Mouse (Mus musculus) heart, embryonic 14.5 days (tissue): ENCODE measurements at regions not wholly inside any gene's neighbourhood (a gene's known extent, or its start where the extent isn't known, plus 50 kb on each side); places are given as distances from the start of the nearest gene placed in this dataset.

Source experiments
- ATAC-seq: fragments of 200-750 bp; cut with Nextera tagmentation; 2 replicates; pipeline ENCODE4 v1.8.0; 2017; ENCODE audit warnings: low read depth, moderate TSS enrichment; ENCODE audit not compliant: insufficient number of reproducible peaks, insufficient read depth, low FRiP score
- H3K27ac ChIP-seq, 2 experiments: fragments of 200-500 bp in 1 of 2; fragments of 300-500 bp in 1 of 2; sonication (generic) in 1 of 2; replicated peaks in 1 of 2; 2 replicates each; pipeline ENCODE4 v1.5.1; 2012 to 2014; ENCODE audit warnings: low read depth in 2 of 2, low read length in 2 of 2, control low read depth in 1 of 2, mild to moderate bottlenecking in 1 of 2, mixed read lengths in 1 of 2; ENCODE audit not compliant: control insufficient read depth in 1 of 2, insufficient read depth in 1 of 2
- H3K27me3 ChIP-seq: fragments of 300-500 bp; sonication (generic); 2 replicates; pipeline ENCODE4 v1.6.1; 2014; ENCODE audit warnings: mild to moderate bottlenecking, low read length, control low read depth; ENCODE audit not compliant: control insufficient read depth, insufficient read depth
- H3K36me3 ChIP-seq: fragments of 300-500 bp; sonication (generic); 2 replicates; pipeline ENCODE4 v1.6.1; 2014; ENCODE audit warnings: mild to moderate bottlenecking, control low read depth, low read length, mixed read lengths; ENCODE audit not compliant: control insufficient read depth, insufficient read depth
- H3K4me1 ChIP-seq, 2 experiments: fragments of 200-500 bp in 1 of 2; fragments of 300-500 bp in 1 of 2; sonication (generic) in 1 of 2; 2 replicates each; pipeline ENCODE4 v1.6.1; 2012 to 2014; ENCODE audit warnings: low read length in 2 of 2, control low read depth in 1 of 2, mixed read lengths in 1 of 2; ENCODE audit not compliant: control insufficient read depth in 2 of 2, insufficient read depth in 2 of 2
- H3K4me2 ChIP-seq: fragments of 300-500 bp; sonication (generic); 2 replicates; pipeline ENCODE4 v1.6.1; 2014; ENCODE audit warnings: mild to moderate bottlenecking, low read length
- H3K4me3 ChIP-seq, 2 experiments: fragments of 200-500 bp in 1 of 2; fragments of 300-500 bp in 1 of 2; sonication (generic) in 1 of 2; 2 replicates each; pipeline ENCODE4 v1.5.1; 2012 to 2014; ENCODE audit warnings: low read length in 2 of 2, mild to moderate bottlenecking in 2 of 2, control low read depth in 1 of 2, low read depth in 1 of 2, moderate library complexity in 1 of 2; ENCODE audit not compliant: control insufficient read depth in 1 of 2, insufficient read depth in 1 of 2
- H3K9ac ChIP-seq: fragments of 300-500 bp; sonication (generic); 2 replicates; pipeline ENCODE4 v1.6.1; 2014; ENCODE audit warnings: mild to moderate bottlenecking, low read length
- H3K9me3 ChIP-seq: fragments of 300-500 bp; sonication (generic); 2 replicates; pipeline ENCODE4 v1.6.1; 2016; ENCODE audit warnings: low read length, control low read depth; ENCODE audit not compliant: control insufficient read depth
- WGBS: fragments of 180-500 bp; shearing (Covaris S2); extraction: QIAGEN DNeasy Blood & Tissue Kit; methylation state at CpG from one replicate; pipeline ENCODE4 v1.1.7; 2014; 5-methylcytosine and 5-hydroxymethylcytosine counted together

GRCm38 (mm10) chr5:148609506-148609880, 56.9 kb upstream of the Ubl3 start:
- Histone ChIP-seq H3K4me3 (no peak overlapping the region), H3K9me3 (no peaks in the 10 kb centered on the region), H3K4me2 (no peak overlapping the region), H3K27ac (no peak overlapping the region), H3K9ac (no peak overlapping the region), H3K4me1 (peaks cover 10 to 12% of the 10 kb centered on the region in 2 experiments; a peak in 3 of 4 replicates), H3K36me3 (no peaks in the 10 kb centered on the region), H3K27me3 (no peaks in the 10 kb centered on the region)
- ATAC-seq = no peak
- 67% methylated on average over 9 of the region's 9 CpGs for WGBS

- H3K36me3 ChIP-seq = no peaks in the 10 kb centered on the region
- no peak overlapping the region for H3K4me2 ChIP-seq
- H3K9ac ChIP-seq = no peak overlapping the region
- no peak for ATAC-seq
- no peak overlapping the region for H3K27ac ChIP-seq
- H3K27me3 ChIP-seq = no peaks in the 10 kb centered on the region
- WGBS = 76% methylated on average over 13 of the region's 13 CpGs
- H3K4me3 ChIP-seq = no peak overlapping the region
- no peaks in the 10 kb centered on the region for H3K9me3 ChIP-seq
- H3K4me1 ChIP-seq = peaks cover 10 to 12% of the 10 kb centered on the region in 2 experiments; a peak in 3 of 4 replicates
Observed at GRCm38 (mm10) chr5:148608857-148609505, 56.4 kb upstream of the Ubl3 start.

DNA sequence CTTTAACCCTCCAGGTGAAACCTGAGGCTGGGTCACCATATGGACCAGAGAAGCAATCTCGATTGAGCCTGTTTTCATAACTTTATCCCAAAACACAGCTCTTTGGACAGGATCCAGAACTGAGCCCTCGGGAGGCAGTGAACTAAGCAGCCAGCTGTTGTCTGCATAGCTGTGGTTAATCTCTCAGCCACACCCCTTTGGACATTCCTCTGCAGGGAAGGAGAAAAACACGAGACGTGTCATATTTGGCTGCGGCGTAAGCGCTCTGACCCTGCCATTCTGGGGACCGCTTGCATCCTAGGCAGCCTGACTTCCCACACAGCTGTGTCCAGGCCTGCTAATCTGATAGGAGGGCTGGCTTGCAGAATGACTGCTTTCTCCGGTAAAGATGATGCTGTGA, 55.6 kb upstream of the Ubl3 start:
- no peaks in the 10 kb centered on the region for H3K9me3 ChIP-seq
- peak; percentile 60 for ATAC-seq
- H3K27me3 ChIP-seq = no peaks in the 10 kb centered on the region
- peak overlapping the region; percentile 44 for H3K4me2 ChIP-seq
- no peaks in the 10 kb centered on the region for H3K36me3 ChIP-seq
- peaks cover 10 to 12% of the 10 kb centered on the region in 2 experiments; a peak in 3 of 4 replicates for H3K4me1 ChIP-seq
- no peak overlapping the region; a peak in 1 of 4 replicates for H3K4me3 ChIP-seq
- H3K9ac ChIP-seq = no peak overlapping the region
- H3K27ac ChIP-seq = no peak overlapping the region
- WGBS = 14% methylated on average over 9 of the region's 9 CpGs

DNA sequence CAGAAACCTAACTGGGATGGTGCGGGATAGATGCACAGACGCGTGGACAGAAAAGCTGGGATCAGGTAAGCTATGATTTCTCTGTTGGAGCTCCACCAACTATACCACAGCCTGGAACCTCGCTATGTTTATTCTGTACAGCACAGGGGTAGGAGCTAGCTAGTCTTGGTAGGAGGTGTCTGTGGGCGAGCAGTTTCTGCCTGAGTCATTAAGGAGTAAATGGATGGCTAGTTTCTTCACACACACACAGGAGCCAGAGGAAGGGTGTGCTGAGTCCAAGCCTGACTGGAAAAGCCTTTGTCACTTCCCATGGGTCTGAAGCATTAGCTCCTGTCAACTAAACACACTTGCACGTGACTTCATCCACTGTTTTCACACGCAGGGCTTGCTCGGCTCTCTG, 53.1 kb upstream of the Ubl3 start:
- Histone ChIP-seq H3K4me3 (no peak overlapping the region), H3K4me1 (peaks cover 10 to 12% of the 10 kb centered on the region in 2 experiments; a peak in 3 of 4 replicates), H3K9me3 (peaks cover 2% of the 10 kb centered on the region; the same call in 1 of the 2 replicates), H3K27ac (no peak overlapping the region), H3K36me3 (no peaks in the 10 kb centered on the region), H3K4me2 (no peak overlapping the region), H3K27me3 (no peaks in the 10 kb centered on the region), H3K9ac (no peak overlapping the region)
- WGBS = 91% methylated on average over 8 of the region's 8 CpGs
- ATAC-seq = no peak
